Mouse (Mus musculus): ENCODE measurements around the gene Ranbp17.

Gene Ranbp17

GRCm38 (mm10) chr11:33232056-33232455 is 281.5 kb downstream of the Ranbp17 start:
- 91% methylated on average over 5 of the region's 5 CpGs for WGBS

- WGBS: 87% methylated on average over 2 of the region's 2 CpGs
Measured at GRCm38 (mm10) chr11:33228186-33228585, 285.4 kb downstream of the Ranbp17 start.

GRCm38 (mm10) chr11:33226516-33226915 is 287.0 kb downstream of the Ranbp17 start:
- WGBS: 89% methylated on average over 8 of the region's 8 CpGs

DNA sequence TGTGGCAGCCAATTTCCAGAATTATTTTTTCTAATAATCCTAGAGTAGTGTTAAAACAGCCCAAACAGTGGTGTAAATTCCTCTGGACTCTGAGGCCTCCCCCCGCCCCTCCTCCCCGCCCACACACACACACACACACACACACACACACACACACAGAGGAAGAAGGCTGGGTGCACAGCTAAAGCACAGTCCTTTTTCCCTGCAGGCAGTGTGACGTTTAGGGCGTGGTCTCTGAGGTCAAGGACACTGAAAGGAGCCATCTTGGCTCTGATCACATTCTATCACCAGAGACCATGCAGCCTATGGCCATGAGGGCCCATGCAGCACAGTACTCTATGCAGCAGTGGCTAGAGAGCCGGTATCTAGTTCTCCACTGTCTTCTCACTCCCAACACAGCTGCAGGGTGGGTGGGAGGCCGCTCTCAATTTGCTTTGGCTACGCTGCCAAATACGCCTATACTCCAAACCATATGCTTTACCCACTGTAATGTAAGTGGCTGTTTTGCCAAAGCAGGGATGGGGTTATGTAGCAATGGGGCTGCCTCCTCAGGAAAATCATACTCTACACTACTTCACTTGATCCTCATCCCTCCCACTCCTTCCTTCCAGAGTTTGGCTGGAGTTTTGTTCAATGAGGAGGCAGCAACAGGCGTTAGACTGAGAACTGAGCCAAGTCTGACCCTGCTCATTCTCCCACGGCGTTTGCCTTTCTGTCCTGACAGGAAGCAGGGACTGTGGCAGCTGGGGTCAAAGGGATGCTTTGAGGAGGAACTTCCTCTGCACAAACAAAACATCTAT is 291.8 kb downstream of the Ranbp17 start:
- 50% methylated on average over 11 of the region's 11 CpGs for WGBS

DNA sequence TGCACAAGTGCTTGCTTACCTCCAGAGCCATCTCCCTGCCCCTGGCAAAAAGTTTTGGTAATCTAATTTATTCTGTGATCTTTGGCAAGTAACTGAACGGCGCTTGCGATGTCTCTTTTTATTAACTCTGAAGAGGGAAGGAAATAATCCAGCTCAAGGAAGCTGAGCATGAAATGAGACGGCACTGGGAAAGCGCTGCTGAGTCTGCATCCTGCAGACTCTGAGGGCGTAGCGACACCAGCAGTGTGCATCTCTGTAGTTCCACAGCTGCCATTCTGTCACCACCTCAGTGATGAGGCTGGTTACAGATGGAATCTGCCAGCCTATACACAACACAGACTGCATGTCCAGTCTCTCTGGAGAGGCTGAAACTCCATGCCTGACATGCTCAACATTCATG is 292.8 kb downstream of the Ranbp17 start:
- 72% methylated on average over 7 of the region's 7 CpGs for WGBS

- WGBS: 78% methylated on average over 8 of the region's 8 CpGs
Measured at GRCm38 (mm10) chr11:33217384-33218079, 296.0 kb downstream of the Ranbp17 start.

DNA sequence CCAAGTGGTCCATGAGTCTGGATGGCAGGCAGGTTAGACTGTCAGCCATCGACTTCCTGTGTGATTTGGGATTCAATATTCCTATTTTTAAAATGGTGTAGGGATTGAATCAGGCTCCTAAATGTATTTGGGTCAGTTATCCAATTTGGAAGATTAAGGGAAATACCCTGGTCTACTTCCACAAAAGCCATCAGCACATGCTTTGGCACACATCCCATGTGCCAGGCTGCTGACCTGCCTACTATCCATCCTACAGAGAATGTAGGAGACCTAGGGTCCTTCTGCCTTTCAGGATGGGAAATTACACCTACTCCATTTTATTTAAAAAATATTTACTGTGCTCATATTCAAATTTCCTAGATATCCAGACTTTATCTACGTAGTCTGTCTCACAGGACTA is 306.1 kb downstream of the Ranbp17 start:
- 96% methylated on average over 2 of the region's 2 CpGs for WGBS

DNA sequence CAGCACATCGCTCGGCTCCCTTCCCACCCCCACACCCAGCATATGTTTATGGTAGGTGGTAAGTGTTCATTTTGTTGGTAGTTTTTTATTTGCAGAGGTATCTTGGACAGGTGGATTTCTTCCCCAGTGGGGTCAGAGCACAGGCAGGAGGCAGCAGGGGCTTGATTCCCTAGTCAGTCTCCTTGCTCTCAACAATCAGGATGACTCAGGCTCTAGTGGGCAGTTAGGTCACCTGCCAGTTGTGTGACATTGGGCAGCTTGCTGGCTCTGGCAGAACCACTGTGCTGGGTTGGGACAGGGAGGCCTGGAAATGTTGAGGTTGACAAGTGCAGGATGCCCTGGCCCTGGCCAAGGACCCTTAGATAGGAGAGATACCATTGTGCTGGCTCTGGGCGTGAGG is 308.6 kb downstream of the Ranbp17 start:
- 11% methylated on average over 3 of the region's 3 CpGs for WGBS

GRCm38 (mm10) chr11:33204329-33204705 is 309.2 kb downstream of the Ranbp17 start:
- 3% methylated on average over 18 of the region's 18 CpGs for WGBS

GRCm38 (mm10) chr11:33203383-33204328 is 309.9 kb downstream of the Ranbp17 start, which contains the start of gene Tlx3:
TSS of gene Tlx3 (minus strand) at chr11:33203589.
- WGBS: 1% methylated on average over 81 of the region's 81 CpGs

DNA sequence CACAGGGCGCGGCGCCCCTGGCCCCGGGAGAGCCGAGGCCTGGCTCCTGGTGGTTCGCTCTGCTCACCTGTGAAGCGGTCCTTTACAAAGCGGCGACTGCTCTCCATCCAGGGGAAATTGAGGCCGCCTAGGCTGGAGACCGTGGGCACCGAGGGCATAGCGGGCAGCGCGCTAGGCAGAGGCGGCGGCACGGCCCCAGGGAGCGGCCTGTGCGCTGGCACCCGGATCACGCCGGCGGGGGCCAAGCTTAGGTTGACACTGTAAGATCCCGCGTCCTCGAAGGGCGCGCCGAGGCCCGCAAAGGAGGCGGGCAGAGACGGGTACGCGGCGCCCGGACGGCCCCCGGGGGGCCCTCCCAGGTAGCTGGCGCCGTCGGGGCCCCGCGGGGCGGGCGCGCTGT is 310.6 kb downstream of the Ranbp17 start:
- 3% methylated on average over 47 of the region's 47 CpGs for WGBS

- WGBS: 1% methylated on average over 37 of the region's 37 CpGs
Measured at GRCm38 (mm10) chr11:33202296-33202695, 311.2 kb downstream of the Ranbp17 start.

GRCm38 (mm10) chr11:33201626-33202010 is 311.9 kb downstream of the Ranbp17 start:
- WGBS: 3% methylated on average over 19 of the region's 19 CpGs

DNA sequence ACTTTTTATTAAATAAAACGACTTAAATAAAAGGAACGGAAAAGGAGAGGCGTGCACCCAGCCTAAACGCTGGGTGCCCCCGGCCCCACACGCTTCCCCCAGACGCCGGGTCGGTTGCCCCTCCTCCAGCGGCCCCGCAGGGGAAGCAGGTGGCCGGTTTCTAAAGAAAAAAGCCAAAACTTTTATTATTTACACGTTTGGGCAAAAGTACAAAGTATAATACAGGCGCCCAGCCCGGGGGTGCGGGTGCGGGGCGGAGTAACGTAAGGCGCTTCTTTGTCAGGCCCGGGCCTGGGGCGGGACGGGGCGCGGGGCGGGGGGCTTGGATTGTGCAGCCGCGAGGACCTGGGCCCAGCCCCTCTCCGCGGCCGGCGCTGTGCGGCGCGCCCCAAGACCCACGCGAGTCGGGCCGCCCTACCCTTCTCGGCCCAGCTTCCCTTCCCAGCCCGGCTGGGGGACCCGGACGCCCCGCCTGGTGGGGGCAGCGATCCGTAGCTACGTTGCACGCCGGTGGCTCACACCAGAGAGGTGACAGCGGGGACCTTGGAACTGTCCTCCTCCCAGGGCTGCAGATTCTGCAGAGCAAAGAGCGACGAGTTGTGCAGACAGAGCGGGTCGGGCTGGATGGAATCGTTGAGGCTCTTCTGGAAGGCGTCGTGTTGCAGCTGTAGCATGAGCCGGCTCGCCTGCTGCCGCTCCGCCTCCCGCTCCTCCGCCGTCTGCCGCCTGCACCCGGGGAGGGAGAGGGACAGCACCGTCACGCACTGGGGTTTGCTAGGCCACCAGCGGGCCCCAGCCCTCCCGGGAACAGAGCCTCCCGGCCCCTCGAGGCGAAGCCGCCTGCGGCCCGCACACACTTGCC is 312.6 kb downstream of the Ranbp17 start:
- WGBS: 1% methylated on average over 76 of the region's 76 CpGs

DNA sequence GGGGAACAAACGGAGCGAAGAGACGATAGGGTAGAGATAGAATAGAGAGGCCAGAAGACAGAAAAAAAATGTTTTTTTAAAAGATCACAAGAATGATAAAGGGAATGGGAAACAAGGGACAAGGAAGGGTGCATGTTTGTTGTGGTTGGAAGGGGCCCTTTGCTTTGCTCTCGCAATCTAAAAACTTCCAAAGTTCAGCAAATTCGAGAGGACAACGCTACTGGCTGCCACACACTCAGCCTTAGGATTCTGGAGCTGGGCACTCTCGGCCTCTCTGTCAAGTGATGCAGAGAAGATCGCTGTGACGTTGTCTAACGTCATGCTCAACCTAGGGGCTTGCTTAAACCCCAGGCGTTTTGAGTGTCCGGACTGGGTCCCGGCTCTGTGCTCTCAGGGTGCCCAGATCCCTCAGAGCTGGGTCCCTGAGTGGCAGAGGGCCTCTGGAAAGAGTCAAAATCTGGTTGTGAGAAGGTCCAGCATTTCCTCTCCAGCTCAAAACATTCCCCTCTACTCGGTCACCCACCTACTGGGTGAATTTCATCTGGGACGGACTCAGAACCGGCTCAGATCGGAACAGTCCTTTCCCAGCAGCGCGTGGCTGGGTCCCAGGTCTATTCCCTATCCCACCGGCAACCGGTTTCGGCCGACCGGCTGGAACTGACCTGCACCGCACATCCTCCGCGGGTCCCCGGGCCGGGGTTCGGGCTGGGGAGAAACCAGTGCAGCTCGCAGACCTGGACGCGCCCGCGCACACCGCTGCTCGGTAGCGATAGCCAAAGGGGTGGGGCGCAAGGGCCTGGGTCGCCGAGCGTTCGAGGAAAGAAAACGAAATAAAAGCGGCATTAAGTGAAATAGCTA is 313.4 kb downstream of the Ranbp17 start:
- 2% methylated on average over 45 of the region's 45 CpGs for WGBS

- 8% methylated on average over 15 of the region's 15 CpGs for WGBS
Measured at GRCm38 (mm10) chr11:33199117-33199514, 314.4 kb downstream of the Ranbp17 start.

DNA sequence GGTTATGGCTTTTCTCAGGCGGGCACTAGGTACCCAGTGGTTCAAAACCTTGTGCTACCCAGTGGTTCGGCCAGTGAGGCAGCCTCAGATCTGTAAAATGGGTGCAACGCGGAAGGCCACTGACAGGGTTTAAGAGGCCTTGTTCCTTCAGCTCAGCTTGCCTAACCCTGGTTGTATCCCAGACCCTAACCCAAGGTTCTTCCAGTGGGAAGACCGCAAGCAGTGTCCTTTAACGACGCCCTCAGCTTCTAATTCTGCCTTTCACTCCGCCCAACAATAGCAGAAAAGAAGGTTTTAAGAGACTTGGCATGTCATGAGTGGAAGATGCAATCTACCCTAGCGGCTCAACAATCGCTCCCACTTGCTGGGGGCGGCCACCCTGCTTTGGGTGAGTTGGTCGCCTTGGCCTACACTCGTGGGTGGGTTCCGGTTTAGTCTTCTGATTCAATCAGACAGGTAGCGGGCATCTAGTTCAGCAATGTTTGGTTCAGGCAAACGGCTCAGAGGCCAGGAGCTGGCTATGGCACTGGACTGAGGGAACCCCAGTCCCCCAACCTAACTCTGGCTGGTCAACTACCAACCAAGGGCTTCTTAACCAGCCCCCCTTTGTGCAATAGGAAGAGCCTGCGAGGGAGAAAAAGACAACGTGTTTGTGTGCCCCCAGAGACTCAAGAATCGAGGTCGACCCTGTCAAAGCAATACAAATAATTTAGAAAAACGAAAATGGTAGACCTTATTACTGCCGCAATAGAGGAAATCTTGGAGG is 315.0 kb downstream of the Ranbp17 start:
- WGBS: 24% methylated on average over 22 of the region's 22 CpGs

GRCm38 (mm10) chr11:33197673-33198072 is 315.9 kb downstream of the Ranbp17 start:
- WGBS: 22% methylated on average over 15 of the region's 15 CpGs

- 32% methylated on average over 13 of the region's 13 CpGs for WGBS
Measured at GRCm38 (mm10) chr11:33197133-33197514, 316.4 kb downstream of the Ranbp17 start.
